Mouse (Mus musculus): ENCODE results near the gene Pctp.

- TF ChIP-seq CTCF (IDR thresholded peaks at IDR 0.05; ENCODE audit: low read depth, low read length) (no peak), GATA1 (IDR thresholded peaks at IDR 0.05; ENCODE audit: borderline replicate concordance, low read length) (no peak)
Measured at GRCm38 (mm10) chr11:90028746-90029145, 26.1 kb upstream of the Pctp start.

Data from G1E (cell line).